Mouse (Mus musculus): ENCODE measurements around the gene Tdgf1.
A peak's percentile ranks its signal among the peaks of the same experiment; 100 is the strongest.

Tdgf1 gene

DNA sequence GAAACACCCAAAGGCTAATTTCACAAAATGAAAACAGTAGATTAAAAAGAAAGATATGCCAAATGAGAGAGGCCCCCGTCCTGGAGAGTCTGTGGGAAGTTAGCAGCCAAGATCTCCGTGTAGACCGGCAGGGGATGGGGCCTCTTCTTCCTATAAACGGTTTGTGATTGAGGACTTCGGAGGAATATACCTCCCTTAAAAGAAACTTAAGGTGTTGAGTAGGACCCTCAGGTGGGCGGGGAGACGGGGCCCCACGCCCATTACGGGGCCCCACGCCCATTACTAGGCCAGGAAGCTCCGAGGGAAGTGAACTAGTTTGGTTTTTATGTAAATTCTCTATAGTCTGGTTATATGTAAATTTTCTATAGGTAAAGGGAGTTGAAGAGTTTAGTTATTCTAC lies at the start of gene Tdgf1:
Gene Tdgf1, minus strand, starts transcription at position 233 of the 400 bp plus-strand sequence.
- DNase-seq (ENCODE audit: low spot score) = no peak

DNA sequence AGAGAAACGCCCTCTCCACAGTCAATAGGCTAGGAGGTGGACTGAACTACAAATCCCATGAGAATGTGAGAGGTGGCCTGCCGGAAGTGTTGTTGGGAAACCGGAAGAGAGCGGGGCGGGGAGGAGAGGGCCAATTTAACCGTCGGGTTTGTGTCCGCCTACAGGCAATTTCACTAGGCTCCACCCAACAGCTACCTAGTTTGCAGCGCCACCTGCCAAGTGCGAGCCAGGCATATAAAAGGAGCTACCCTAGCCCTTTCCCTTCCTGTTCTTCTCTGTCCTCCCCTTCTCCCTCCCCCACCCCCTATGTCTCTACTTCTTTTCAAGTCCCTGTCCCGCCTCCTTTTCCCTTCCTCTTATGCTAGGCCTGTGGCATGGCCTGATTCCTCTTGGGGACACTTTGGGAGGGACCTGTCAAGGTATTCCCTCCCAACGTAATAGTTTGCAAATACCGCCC lies 48.8 kb upstream of the Tdgf1 start:
- DNase-seq (ENCODE audit: low spot score) = peak; percentile 84

DNA sequence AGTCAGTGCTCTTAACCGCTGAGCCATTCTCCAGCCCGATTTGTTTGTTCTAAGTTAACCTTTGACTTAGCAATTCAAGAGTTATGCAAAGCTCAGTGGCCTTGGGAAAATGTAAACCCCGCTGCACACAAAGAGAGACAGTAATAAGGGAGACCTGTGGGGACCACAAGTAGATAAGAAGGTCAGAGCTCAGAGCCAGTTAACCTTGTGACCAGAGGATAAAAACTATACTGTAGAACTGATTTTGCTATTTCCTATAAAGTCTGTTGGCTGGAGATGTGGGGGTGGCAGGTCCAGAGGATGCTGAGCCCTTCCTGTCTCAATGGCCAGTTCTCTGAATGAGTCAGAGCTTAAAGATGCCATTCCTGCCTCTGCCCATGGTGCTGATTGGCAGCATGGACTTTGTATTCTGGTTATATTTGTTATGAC lies 47.3 kb upstream of the Tdgf1 start:
- DNase-seq (ENCODE audit: low spot score) = no peak

DNA sequence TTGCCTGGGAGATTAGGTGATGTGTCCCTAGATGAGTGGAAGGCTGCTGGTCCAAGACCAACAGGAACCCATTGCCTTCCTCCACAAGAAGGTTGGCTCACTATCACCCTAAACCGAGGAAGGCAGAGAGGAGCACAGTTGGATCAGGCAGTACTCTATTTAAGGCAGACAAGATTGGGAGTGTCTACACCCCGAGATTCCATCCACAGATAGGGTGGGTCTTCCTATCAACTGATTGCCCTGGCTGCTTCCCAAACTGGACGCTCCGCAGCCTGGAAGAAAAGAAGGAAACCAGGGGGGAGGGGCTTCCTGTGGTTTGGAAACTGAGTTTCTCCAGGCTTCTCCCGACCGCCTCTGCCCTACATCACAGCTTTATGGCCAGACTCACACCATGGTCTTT lies 44.2 kb upstream of the Tdgf1 start, which contains the start of gene Rtp3:
Gene Rtp3, minus strand, starts transcription at position 380 of the 400 bp plus-strand sequence.
- no peak for DNase-seq (ENCODE audit: low spot score)

DNA sequence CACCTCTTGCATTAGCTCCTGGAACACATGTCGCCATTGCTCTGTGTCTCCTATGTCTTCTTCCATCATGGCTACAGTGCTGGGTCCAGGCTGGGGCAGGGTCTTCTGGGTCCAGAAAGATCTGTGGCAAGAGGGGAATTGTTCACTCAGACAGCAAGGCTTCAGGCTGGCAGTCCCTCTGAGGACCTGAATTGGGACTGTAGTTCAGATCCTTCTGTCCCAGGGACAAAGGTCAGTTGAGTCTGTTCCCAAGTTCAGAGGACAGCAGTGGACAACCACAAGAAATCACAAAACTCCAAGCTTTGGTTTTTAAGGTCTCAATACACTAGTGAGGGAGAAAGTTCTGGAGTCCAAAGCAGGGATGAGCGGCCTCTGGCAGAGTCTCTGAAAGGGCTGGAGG lies 43.6 kb upstream of the Tdgf1 start:
- DNase-seq (ENCODE audit: low spot score) = no peak

DNA sequence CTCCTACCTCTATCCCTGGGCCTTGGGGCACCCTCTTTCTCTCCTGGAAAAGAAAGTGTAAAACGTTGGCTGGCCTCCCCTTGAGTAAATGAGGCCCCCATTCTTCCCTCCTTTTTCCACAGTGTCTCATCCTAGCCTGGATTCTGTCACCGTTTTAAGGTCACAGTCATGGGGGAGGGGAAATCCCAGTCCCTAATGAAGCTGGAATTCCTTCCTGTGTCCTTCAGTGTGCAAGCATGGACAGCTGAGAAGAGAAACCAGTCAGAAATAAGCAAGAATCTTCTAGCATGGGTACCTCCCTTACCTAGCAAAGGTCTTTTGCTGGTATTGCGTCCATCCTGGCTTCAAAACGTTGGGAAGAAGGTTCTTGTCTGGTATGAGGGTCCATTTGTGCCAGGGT lies 43.2 kb upstream of the Tdgf1 start:
- DNase-seq (ENCODE audit: low spot score) = no peak

DNA sequence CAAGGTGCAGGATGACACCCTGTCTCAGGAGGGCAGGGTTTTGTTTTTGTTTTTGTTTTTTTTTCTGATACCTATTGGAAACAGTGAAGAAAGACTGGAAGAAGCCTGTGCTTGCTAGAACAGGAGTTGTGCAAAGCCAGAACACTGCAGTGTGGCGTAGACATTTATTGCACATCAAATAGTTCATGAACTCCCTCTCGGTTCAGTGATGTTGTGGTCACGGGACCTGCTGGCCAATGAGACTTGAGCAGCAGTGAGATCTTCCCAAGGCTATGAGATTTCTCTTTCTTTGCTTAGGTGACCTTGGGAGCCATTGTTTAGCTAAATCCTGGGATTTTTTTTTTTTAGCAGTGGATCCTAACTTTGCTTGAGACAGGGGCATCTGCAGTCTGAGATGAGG lies 42.1 kb upstream of the Tdgf1 start:
- DNase-seq (ENCODE audit: low spot score) = no peak

DNA sequence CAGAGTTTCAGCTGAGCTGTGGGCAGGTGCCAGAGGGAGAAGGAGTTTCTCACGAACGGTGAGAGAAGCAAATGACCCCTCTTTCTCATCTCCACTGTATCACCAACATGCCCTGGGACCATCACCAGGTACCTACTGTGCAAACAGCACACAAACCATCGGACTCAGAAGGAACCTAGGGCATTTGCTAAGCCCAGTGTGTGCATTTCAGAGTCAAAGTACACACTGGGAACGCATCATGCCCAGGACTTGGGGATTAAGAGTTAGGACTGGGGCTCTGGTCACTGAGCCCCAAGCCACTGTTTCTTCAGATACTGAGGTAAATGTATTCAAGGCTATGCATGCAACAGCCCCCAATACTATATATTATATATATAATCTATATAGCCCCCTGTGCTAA lies 41.4 kb upstream of the Tdgf1 start:
- no peak for DNase-seq (ENCODE audit: low spot score)

DNA sequence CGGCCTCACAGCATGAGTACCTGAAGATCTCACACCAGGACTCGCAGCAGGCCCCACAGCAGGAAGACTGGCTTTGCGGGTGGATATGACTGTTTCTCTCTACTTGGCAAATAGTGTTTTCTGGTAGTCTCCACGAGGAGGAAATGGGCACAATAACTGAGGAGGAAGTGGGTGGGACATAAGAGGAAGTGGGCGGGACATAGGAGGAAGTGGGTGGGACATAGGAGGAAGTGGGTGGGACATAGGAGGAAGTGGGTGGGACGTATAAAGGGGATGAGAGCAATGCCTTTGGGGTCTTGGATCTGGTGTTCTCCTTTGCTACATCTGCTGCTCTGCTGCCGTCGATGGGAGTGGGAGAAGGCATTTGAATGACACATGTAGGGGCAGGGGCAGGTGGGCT lies 40.0 kb upstream of the Tdgf1 start:
- peak; percentile 31 for DNase-seq (ENCODE audit: low spot score)

DNA sequence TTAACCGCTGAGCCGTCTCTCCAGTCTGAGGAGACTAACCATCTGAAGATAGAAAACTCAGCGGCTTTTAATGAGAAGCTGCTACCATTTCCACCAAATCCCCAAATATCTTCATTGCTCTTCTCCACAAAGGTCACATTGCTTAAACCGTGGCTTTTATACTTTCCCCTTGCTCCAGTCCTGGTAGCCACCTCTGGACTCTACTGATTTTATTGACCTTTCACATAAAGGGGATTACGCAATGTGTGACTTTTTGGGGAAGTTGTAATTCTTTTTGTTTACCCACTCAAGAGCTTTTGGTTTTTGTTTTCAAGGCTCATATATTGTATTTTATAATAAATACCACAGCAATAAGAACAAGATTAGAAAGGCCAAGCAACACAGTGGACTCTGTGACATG lies 39.6 kb upstream of the Tdgf1 start:
- no peak for DNase-seq (ENCODE audit: low spot score)

DNA sequence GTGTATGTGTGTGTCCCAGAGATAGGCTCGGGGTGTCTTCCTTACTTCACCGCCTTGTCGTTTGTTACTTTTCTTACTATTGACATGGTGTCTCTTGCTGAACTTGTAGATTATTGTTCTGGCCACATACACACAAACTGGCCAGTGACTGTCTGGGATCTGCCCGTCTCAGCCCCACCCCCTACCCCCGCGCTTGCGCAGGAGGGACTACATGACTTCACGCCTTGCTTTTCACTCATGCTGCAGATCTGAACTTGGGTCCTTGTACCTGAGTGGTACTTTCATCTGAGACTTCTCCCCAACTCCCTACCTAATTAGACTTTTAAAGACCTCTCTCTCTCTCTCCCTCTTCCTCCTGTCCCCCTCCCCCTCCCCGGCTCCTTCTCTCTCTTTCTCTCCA lies 38.1 kb upstream of the Tdgf1 start:
- no peak for DNase-seq (ENCODE audit: low spot score)

DNA sequence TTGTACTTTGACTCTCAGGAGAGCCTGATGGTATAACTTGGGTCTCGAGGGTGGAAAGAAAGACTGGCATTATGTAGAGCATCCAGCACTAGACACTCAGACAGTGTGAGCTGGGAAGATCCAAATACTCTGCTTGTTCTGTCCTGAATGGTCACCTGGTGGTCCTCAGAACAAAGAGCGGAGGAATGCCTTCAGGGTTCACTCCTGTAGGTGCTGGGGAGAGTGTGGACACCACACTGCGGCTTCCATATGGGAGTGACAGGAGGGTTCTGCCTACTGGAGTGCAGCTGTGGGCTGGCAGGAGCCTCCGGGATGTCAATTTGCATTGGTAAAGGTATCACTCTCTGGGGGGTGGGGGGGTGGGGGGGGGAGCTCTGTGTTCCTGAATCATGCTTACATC lies 36.4 kb upstream of the Tdgf1 start:
- no peak for DNase-seq (ENCODE audit: low spot score)

DNA sequence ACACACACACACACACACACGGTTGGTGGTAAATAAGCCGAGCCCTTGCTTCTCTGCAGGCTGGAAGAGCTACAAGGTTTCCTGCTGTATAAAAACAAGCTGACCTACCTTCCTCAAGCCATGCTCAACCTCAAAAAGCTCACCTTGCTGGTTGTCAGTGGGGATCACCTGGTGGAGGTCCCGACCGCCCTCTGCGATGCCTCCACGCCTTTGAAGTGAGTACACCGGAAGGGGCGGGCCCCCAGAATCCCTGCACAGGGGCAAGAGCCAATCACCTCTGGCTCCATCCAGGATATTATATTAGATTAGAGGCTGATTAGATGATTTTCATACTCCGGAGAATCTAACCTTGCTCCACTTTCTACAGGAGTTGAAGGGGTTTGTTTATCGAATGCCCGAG lies 33.5 kb upstream of the Tdgf1 start:
- DNase-seq (ENCODE audit: low spot score) = no peak

DNA sequence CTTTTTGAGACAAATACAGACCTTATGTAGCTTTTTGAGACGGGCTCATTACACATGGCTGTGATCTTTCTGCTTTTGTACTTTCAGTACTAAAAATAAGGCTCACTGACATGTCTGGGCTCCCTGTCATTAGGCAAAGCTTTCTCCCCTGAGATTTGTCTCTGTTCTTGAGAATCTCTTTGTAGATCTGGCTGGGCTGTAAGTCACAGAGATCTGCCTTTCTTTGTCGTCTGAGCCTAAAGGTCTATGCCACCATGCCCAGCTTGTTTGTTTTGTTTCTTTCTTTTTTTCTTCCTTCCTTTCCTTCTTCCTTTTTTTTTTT lies 19.9 kb upstream of the Tdgf1 start:
- no peak for DNase-seq (ENCODE audit: low spot score)

DNA sequence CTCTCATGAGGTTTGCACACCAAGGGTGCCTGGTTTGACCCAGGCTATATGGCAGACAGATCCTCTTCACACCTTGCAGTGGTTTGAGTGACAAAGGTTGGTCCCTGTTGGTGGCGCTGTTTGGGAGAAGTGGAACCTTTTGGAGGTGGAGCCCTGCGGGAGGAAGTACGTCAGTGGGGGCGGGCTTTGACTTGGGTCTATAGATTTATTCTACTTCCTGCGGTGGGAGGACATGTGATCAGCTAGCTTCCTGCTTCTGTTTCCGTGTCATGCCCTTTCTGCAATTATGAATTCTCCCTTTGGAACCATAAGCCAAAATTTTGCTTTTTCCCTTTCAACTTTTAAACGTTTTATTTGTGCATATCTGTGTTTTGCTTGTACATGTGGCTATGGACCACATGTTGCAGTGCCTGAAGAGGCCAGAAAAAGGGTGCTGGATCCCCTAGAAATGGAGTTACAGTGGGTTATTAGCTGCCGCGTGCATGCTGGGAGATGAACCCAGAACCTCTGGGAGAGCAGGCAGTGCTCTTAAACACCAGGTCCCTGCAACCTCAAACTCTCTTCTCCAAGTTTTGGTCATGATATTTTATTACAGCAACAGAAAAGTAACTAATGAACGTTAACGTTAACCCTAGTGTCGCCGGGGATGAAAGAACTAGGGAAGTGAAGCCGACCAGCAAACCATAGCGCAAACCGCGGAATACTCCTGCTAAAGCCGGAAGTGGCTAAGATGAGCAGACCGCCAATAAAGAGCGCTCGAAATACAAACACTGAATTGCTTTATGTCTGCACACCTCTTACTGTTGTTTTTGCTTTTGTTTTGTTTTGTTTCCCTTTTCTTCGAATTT lies 19.3 kb upstream of the Tdgf1 start:
- DNase-seq (ENCODE audit: low spot score) = peak; percentile 30

DNA sequence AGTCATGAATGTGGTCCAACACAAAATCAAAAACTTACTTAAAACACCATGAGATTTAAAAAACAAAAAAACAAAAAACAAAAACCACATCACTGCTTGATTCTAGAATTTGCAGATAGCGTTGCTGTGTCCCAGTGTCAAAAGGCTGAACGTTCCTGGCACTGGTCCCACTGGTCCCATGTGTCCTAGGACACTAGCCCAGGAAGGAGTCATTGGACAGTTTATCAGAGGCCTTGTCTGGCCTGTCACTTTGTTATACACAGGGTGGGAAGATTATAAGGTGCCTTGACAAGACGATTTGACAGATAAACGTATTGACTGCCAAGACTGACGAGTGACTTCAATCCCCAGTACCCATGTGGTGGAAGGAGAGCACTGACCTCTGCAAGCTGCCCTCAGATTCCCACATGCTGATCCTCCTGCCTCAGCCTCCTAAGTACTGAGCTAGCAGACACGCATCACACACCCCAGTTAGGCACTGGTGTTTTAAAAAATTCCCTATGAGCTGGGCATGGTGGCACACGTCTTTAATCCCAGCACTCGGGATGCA lies 17.7 kb upstream of the Tdgf1 start:
- no peak for DNase-seq (ENCODE audit: low spot score)

DNA sequence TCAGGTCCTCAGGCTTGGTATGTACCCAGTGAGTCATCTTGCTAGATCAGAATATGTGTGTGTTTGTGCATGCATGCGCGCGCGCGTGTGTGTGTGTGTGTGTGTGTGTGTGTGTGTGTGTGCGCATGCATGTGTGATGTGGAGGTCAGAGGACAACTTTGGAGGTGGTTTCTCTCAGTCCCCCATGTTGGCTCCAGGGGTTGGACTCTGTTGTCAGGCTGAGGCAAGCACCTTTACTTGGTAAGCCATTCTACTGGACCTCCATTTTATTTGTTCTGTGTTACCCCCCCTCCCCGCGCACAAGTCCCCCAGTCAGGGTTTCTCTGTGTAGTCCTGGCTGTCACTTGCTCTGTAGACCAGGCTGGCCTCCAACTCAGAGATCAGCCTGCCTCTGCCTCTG lies 15.4 kb upstream of the Tdgf1 start:
- no peak for DNase-seq (ENCODE audit: low spot score)

DNA sequence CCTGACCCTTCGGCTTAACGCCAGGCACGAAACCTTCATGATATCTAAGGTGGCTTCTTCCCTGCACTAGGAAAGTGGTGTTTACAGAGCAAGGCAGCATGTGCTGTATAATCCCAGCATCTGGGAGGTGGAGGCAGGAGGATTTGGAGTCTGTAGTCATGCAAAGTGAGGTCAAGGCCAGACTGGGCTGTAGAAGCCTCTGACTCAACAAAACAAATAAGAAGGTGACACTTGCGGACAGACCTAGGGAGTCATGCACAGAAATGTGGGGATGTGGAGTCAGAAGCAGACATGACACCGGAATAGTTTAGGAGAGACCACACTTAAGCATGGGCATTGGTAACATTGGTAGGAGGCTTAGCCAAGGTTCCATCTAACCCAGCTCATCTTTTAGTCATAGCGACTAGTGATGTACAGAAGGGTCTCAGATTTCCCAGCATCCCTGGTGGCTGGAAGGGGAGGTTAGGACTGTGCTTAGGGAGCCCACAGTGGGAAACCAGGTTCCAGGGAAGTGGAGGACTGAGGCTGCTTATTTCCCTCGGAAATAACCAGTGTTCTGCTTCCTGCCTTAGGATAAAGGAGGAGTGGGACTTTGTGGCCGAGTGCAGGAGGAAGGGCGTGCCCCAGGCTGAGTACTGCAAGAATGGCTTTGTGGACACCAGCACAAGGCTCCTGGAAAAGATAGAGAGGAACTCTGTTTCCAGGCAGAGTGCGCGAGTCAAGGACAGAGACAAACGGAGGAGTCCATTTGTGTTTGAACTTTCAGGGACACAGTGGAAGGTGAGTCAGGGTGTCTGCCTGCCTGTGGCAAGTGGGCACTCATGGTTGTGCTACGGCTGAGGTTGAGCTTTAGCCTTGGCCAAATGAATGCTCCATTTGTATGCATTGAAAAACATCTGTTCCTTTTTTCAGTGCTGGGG lies 14.5 kb upstream of the Tdgf1 start:
- no peak for DNase-seq (ENCODE audit: low spot score)

DNA sequence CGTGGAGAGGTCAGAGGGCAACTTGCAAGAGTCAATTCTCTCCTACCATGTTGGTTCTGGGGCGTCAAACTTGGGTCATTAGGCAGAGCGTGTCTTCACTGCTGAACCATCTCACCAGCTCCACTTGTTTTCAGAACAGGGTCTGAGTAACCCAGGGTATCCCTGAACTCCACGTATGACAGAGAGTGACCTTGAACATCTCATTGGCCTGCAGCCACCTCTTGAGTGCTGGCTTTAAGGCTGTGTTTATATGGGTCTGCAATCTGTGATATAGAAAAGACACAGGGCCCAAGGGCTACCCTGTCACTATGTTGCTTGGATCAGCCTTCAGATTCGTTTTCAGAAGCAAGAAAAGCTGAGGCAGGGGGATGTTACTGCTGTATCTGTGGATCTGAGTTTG lies 13.7 kb upstream of the Tdgf1 start:
- no peak for DNase-seq (ENCODE audit: low spot score)

DNA sequence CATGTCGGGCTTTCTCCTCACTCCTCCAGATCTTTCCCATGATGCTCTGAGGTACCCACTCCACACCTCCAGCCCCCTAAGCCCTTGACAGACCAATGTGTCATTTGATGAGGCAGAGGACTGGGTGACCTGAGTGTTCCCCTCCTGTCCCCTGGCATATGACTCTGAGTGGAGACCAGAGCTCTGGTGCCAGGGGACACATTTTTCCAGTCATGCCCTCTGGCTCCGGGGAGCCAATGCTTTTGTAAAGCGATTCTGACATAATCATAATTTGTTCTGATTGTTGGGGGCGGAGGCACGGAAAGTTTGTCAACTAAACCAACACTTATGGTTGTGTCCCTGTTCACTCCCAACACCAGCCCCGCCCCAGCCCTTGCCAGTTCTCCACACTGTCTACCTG lies 10.0 kb upstream of the Tdgf1 start:
- no peak for DNase-seq (ENCODE audit: low spot score)

DNA sequence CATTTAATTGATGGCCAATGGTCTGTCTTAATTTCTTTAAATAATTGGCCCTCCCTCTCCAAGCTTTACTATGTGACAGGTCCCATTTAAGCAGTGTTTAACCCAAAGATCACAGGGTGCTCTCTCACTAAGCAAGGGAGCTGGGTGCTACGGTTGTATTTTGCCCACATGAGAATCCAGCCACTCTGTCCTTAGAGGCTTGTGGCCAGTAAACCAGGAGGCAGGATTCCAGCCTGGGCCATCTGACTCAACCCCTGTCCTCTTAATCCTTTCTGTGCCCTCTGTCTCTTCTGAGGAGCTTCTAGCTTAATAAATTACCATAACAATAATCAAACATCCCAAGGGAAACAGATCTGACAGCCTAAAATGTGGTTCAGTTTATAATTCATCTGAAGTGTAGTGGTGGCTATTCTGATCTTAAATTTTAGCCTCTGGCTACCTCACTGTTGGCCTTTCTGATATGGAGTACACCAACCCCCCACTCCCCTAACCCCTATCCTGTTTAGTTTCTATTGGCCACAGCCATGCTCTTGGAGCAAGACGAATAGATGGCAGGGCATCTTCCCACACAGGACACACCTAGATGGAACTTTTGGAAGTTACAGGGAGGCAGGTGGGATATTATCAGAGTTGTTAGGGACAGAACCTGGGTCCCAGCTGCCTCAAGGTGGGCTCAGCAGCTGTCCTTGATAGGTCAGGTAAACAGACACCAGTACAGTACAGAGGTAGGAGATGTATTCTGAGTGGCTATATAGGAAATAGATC lies 8.9 kb upstream of the Tdgf1 start:
- no peak for DNase-seq (ENCODE audit: low spot score)
